Mouse (Mus musculus) cerebellum, adult 2 months (tissue): ENCODE data around the gene Notch2.

ENCODE experiments used
- CTCF ChIP-seq: fragments of 200-500 bp; IDR thresholded peaks from 2 replicates; pipeline ENCODE4 v1.5.1; 2011; ENCODE audit warnings: low read depth, mild to moderate bottlenecking, control low read depth, low read length, moderate library complexity, borderline replicate concordance; ENCODE audit not compliant: insufficient read depth
- POLR2A ChIP-seq: fragments of 200-500 bp; IDR thresholded peaks from 2 replicates; pipeline ENCODE4 v1.6.1; 2011; ENCODE audit warnings: low read length, control low read depth, borderline replicate concordance; ENCODE audit not compliant: insufficient read depth

- TF ChIP-seq CTCF, result no peak
- TF ChIP-seq POLR2A, result no peak
Observed at GRCm38 (mm10) chr3:98085812-98086268, 72.5 kb downstream of the Notch2 start.
